Mouse (Mus musculus): ENCODE measurements around the gene Ptprd. TPM values are rescaled to one million over a fixed set of nuclear protein-coding genes. Genes with fewer than 3 reads are reported as not detected.

Ptprd gene
- polyA plus RNA-seq, 1 experiment: 108 TPM

DNA sequence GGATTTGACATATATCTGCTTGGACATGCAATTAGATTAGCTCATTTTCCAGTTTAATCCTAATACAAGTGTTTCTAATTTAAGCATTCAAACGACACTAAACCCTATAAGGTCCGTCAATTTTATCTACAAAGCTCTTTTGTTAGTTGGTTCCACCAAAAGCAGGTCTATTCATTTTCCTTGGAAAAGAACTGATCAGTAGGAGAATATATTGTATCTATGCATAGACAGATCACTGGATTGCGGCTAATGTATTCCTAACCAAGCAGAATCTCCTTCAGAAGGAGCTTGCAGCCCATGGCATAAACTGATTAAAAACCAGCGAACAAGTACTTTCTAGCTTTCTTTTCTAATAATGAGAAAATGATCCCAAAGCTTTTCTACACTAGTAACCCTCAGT, 933.8 kb downstream of the Ptprd start:
- H3K4me3 ChIP-seq (replicated peaks; ENCODE audit: insufficient read depth, low read depth, low read length): no peak overlapping the region
- TF ChIP-seq CTCF (IDR thresholded peaks at IDR 0.05; ENCODE audit: borderline replicate concordance, insufficient read depth, low read depth, low read length) (no peak), POLR2A (IDR thresholded peaks at IDR 0.05; ENCODE audit: borderline replicate concordance, insufficient read depth, low read length) (no peak)
- H3K27me3 ChIP-seq (ENCODE audit: control insufficient read depth, insufficient read depth, low read length): no peaks in the 10 kb centered on the region
- DNase-seq: no peak
- WGBS: 54% methylated on average over 4 of the region's 4 CpGs
- no peaks in the 10 kb centered on the region for H3K4me1 ChIP-seq (ENCODE audit: control insufficient read depth, insufficient read depth, low read length)
- no peak overlapping the region for H3K27ac ChIP-seq (ENCODE audit: insufficient read depth, low read length)

DNA sequence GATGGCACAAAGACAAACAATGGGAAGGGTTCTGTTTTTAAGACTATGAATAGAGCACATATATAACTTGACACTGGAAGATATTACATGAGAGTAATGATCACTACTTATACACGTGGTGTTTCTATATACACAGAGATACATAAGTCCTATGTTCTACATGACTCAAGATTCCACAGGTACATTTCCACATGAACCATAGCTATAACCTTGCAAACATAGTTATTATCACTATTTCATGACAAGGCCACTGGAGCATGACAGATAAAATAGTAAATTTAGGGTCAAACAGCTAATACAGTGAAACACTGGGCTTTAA, 951.8 kb downstream of the Ptprd start:
- WGBS: 77% methylated on average over 1 of the region's 1 CpGs

GRCm38 (mm10) chr4:77259250-77259971, 952.4 kb downstream of the Ptprd start:
- 24% methylated on average over 8 of the region's 8 CpGs for WGBS

More for the DNA sequence above, 951.8 kb downstream of the Ptprd start:
- no peaks in the 10 kb centered on the region for H3K4me1 ChIP-seq (ENCODE audit: control insufficient read depth, insufficient read depth, low read length)
- DNase-seq: no peak
- no peaks in the 10 kb centered on the region for H3K27me3 ChIP-seq (ENCODE audit: control insufficient read depth, insufficient read depth, low read length)
- TF ChIP-seq POLR2A (IDR thresholded peaks at IDR 0.05; ENCODE audit: borderline replicate concordance, insufficient read depth, low read length) (no peak), CTCF (IDR thresholded peaks at IDR 0.05; ENCODE audit: borderline replicate concordance, insufficient read depth, low read depth, low read length) (no peak)
- no peak overlapping the region for H3K27ac ChIP-seq (ENCODE audit: insufficient read depth, low read length)
- no peak overlapping the region for H3K4me3 ChIP-seq (replicated peaks; ENCODE audit: insufficient read depth, low read depth, low read length)

DNA sequence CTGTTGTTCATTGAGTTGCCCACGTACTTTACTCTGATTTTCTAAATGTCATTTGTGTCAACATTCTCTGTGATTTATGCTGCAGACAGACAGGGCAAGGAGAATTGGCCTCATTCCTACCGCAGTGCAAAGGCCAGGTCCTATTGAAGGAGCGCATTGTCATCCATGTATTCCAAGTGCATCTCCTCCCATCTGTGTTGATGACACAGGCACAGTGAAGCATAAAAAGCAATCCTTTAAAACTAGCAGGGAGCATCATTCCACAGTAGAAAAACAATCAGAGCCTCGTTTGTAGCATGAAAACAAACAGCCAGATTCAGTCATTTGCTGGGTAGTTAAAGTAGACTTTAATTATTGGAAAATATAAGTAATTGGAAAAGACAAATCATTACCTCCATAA, 960.6 kb downstream of the Ptprd start:
- Histone ChIP-seq H3K27ac (ENCODE audit: insufficient read depth, low read length) (no peak overlapping the region), H3K27me3 (ENCODE audit: control insufficient read depth, insufficient read depth, low read length) (no peaks in the 10 kb centered on the region), H3K4me3 (replicated peaks; ENCODE audit: insufficient read depth, low read depth, low read length) (no peak overlapping the region), H3K4me1 (ENCODE audit: control insufficient read depth, insufficient read depth, low read length) (0 out of 2 replicates have a peak, but pooled peaks cover 2% of the 10 kb centered on the region)
- DNase-seq: no peak
- TF ChIP-seq CTCF (IDR thresholded peaks at IDR 0.05; ENCODE audit: borderline replicate concordance, insufficient read depth, low read depth, low read length): no peak
- WGBS: 15% methylated on average over 4 of the region's 4 CpGs

More at GRCm38 (mm10) chr4:77259250-77259971, 952.4 kb downstream of the Ptprd start:
- Histone ChIP-seq H3K27me3 (ENCODE audit: control insufficient read depth, insufficient read depth, low read length) (no peaks in the 10 kb centered on the region), H3K27ac (ENCODE audit: insufficient read depth, low read length) (no peak overlapping the region), H3K4me1 (ENCODE audit: control insufficient read depth, insufficient read depth, low read length) (no peaks in the 10 kb centered on the region), H3K4me3 (replicated peaks; ENCODE audit: insufficient read depth, low read depth, low read length) (no peak overlapping the region)
- DNase-seq: peak in 1 of 2 experiments; percentile 10
- TF ChIP-seq POLR2A (IDR thresholded peaks at IDR 0.05; ENCODE audit: borderline replicate concordance, insufficient read depth, low read length) (no peak), CTCF (IDR thresholded peaks at IDR 0.05; ENCODE audit: borderline replicate concordance, insufficient read depth, low read depth, low read length) (no peak)

DNA sequence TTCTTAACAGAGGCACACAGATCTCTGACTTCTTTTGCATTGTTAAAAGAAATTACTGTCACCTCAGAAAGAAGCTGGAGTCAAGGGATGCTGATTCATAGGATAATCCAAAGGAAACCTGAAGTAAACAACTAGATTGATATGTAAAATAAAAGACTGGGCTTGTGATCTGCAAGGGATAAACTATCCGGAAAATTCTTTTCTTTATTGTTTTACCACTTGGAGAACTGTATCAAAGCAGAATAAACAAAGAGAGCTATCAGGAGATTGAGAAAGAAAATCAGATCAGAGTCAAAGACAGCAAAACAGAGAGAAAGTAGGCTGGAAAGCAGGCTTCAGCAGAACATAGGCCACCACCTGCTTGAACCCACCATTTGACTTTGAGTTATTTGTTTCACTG, 962.0 kb downstream of the Ptprd start:
- DNase-seq: no peak
- H3K4me1 ChIP-seq (ENCODE audit: control insufficient read depth, insufficient read depth, low read length): 0 out of 2 replicates have a peak, but pooled peaks cover 2% of the 10 kb centered on the region
- H3K27ac ChIP-seq (ENCODE audit: insufficient read depth, low read length): no peak overlapping the region
- no peak overlapping the region for H3K4me3 ChIP-seq (replicated peaks; ENCODE audit: insufficient read depth, low read depth, low read length)
- no peak for TF ChIP-seq POLR2A (IDR thresholded peaks at IDR 0.05; ENCODE audit: borderline replicate concordance, insufficient read depth, low read length)
- no peak for TF ChIP-seq CTCF (IDR thresholded peaks at IDR 0.05; ENCODE audit: borderline replicate concordance, insufficient read depth, low read depth, low read length)
- H3K27me3 ChIP-seq (ENCODE audit: control insufficient read depth, insufficient read depth, low read length): no peaks in the 10 kb centered on the region
- 67% methylated on average over 1 of the region's 1 CpGs for WGBS

DNA sequence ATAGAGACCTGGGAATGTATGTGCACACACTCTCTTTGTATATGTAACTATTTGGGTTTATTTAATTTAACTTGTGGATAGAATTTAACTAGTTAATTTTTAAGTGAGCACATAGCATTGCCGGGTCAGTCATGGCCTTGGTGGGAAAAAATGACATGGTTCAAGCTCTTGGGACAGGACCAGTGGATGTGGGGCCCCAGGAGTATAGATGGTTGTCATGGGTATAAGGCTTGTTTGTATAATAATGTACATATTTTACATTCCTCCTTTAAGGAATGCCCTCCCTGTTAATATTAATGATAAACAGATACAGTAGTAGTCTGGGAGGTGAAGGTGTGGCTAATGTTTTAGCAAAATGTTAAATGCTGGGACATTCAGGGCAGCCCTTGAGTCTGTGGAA, 962.8 kb downstream of the Ptprd start:
- Histone ChIP-seq H3K4me1 (ENCODE audit: control insufficient read depth, insufficient read depth, low read length) (0 out of 2 replicates have a peak, but pooled peaks cover 2% of the 10 kb centered on the region), H3K27ac (ENCODE audit: insufficient read depth, low read length) (no peak overlapping the region)

GRCm38 (mm10) chr4:77241852-77242455, 969.8 kb downstream of the Ptprd start:
- TF ChIP-seq CTCF (IDR thresholded peaks at IDR 0.05; ENCODE audit: borderline replicate concordance, insufficient read depth, low read depth, low read length) (no peak), POLR2A (IDR thresholded peaks at IDR 0.05; ENCODE audit: borderline replicate concordance, insufficient read depth, low read length) (no peak)
- H3K27ac ChIP-seq (ENCODE audit: insufficient read depth, low read length): no peak overlapping the region
- H3K4me1 ChIP-seq (ENCODE audit: control insufficient read depth, insufficient read depth, low read length): no peaks in the 10 kb centered on the region
- no peak overlapping the region for H3K4me3 ChIP-seq (replicated peaks; ENCODE audit: insufficient read depth, low read depth, low read length)
- H3K27me3 ChIP-seq (ENCODE audit: control insufficient read depth, insufficient read depth, low read length): no peaks in the 10 kb centered on the region
- WGBS: 79% methylated on average over 6 of the region's 6 CpGs
- DNase-seq: no peak

More for the DNA sequence above, 962.8 kb downstream of the Ptprd start:
- no peaks in the 10 kb centered on the region for H3K27me3 ChIP-seq (ENCODE audit: control insufficient read depth, insufficient read depth, low read length)
- no peak overlapping the region for H3K4me3 ChIP-seq (replicated peaks; ENCODE audit: insufficient read depth, low read depth, low read length)
- WGBS: 90% methylated on average over 1 of the region's 1 CpGs
- TF ChIP-seq POLR2A (IDR thresholded peaks at IDR 0.05; ENCODE audit: borderline replicate concordance, insufficient read depth, low read length) (no peak), CTCF (IDR thresholded peaks at IDR 0.05; ENCODE audit: borderline replicate concordance, insufficient read depth, low read depth, low read length) (no peak)
- DNase-seq: no peak

DNA sequence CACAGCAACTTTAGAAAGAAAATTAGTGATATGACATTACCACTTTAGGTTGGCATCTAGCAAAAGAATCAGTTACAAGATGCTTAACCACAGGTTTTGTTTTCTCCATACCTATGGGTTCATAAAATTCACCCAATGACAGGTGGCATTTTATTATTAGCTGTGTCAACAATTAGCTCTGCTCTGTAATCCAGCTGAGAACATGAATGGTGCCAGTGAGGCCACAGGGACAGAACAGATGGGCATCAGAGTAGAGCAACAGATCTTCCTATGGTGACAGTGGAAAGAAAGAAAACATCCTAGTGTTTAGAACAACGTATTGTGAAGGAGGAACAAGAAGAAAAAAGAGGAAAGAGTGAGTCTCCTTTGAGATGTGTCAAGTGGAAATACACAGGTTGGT, 973.6 kb downstream of the Ptprd start:
- Histone ChIP-seq H3K4me1 (ENCODE audit: control insufficient read depth, insufficient read depth, low read length) (no peaks in the 10 kb centered on the region), H3K27me3 (ENCODE audit: control insufficient read depth, insufficient read depth, low read length) (no peaks in the 10 kb centered on the region), H3K4me3 (replicated peaks; ENCODE audit: insufficient read depth, low read depth, low read length) (no peak overlapping the region), H3K27ac (ENCODE audit: insufficient read depth, low read length) (no peak overlapping the region)
- TF ChIP-seq POLR2A (IDR thresholded peaks at IDR 0.05; ENCODE audit: borderline replicate concordance, insufficient read depth, low read length) (no peak), CTCF (IDR thresholded peaks at IDR 0.05; ENCODE audit: borderline replicate concordance, insufficient read depth, low read depth, low read length) (no peak)
- DNase-seq: peak in 1 of 2 experiments; percentile 58
- WGBS: 11% methylated on average over 1 of the region's 1 CpGs
